Mouse (Mus musculus) thymus, adult 2 months (tissue): ENCODE measurements around the gene Gm10190. TPM values are rescaled to one million over a fixed set of nuclear protein-coding genes. Genes with fewer than 3 reads are reported as not detected.

Source experiments
- DNase-seq: peaks from one replicate; pipeline ENCODE4 v3.0.0; 2021
- H3K27ac ChIP-seq: fragments of 200-500 bp; 2 replicates; pipeline ENCODE4 v1.5.1; 2012; ENCODE audit warnings: low read length, control low read depth; ENCODE audit not compliant: control insufficient read depth, insufficient read depth
- H3K27me3 ChIP-seq: fragments of 200-500 bp; 2 replicates; pipeline ENCODE4 v1.6.1; 2012; ENCODE audit warnings: mild to moderate bottlenecking, low read length, moderate library complexity, mixed read lengths; ENCODE audit not compliant: control insufficient read depth, insufficient read depth
- H3K36me3 ChIP-seq: fragments of 200-500 bp; 2 replicates; pipeline ENCODE4 v1.6.1; 2012; ENCODE audit warnings: mild to moderate bottlenecking, low read length, moderate library complexity; ENCODE audit not compliant: control insufficient read depth, insufficient read depth
- H3K4me1 ChIP-seq: fragments of 200-500 bp; replicated peaks from 2 replicates; pipeline ENCODE4 v1.6.1; 2012; ENCODE audit warnings: low read length; ENCODE audit not compliant: control insufficient read depth, insufficient read depth
- H3K4me3 ChIP-seq: fragments of 200-500 bp; 2 replicates; pipeline ENCODE4 v1.5.1; 2012; ENCODE audit warnings: mild to moderate bottlenecking, low read length, control low read depth, moderate library complexity; ENCODE audit not compliant: control insufficient read depth, insufficient read depth
- CTCF ChIP-seq: fragments of 200-500 bp; IDR thresholded peaks from 2 replicates; pipeline ENCODE4 v1.5.1; 2012; ENCODE audit warnings: mild to moderate bottlenecking, control low read depth, low read length, moderate library complexity, borderline replicate concordance; ENCODE audit not compliant: control insufficient read depth, poor library complexity, insufficient read depth; ENCODE audit errors: extremely low read depth
- POLR2A ChIP-seq: fragments of 200-500 bp; IDR thresholded peaks from 2 replicates; pipeline ENCODE4 v1.6.1; 2012; ENCODE audit warnings: mild to moderate bottlenecking, low read length, control low read depth, moderate library complexity; ENCODE audit not compliant: control insufficient read depth, poor library complexity, insufficient read depth; ENCODE audit errors: extremely low read depth
- WGBS: fragments of 180-500 bp; shearing (Covaris S2); methylation state at CpG from one replicate; pipeline ENCODE4 v1.1.7; 2018; 5-methylcytosine and 5-hydroxymethylcytosine counted together
- polyA plus RNA-seq: library from polyadenylated mRNA; depleted of rRNA; stranded (reverse); fragments of >200 nt; gene quantifications from 2 replicates; pipeline ENCODE4 v1.2.3, GENCODE M21; 2012; rRNA removed

The Gm10190 gene
- polyA plus RNA-seq, 1 experiment = not detected

DNA sequence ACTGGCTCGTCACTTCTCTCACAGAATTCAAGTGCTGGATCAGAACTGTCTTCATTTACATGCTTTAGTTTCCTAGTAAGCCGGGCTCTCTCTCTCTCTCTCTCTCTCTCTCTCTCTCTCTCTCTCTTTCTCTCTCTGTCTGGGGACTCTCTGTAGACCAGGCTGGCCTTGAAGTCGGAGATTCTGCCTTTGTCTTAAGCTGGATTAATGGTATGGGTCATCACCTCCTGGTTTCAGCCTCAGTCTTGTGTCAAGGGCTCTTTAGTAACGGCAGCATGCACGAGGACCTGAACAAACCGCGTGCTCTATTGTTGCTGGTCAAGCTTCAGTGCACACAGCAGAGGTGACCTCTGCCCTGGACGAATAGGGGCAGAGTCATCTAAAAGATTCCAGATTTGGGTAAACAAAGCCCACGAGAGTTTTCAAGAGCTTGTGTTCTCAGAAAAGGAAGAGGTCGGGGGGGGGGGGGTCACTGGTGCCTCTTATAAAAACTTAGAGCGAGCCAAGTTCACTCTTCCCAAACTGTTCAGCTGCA is 26.7 kb downstream of the Gm10190 start:
- H3K4me1 ChIP-seq = no peaks in the 10 kb centered on the region
- H3K27ac ChIP-seq = no peak overlapping the region
- no peaks in the 10 kb centered on the region for H3K27me3 ChIP-seq
- no peak for DNase-seq
- 91% methylated on average over 11 of the region's 11 CpGs for WGBS
- no peaks in the 10 kb centered on the region for H3K36me3 ChIP-seq
- TF ChIP-seq POLR2A (no peak), CTCF (no peak)
- H3K4me3 ChIP-seq = no peak overlapping the region

GRCm38 (mm10) chr17:80345277-80345676 is 28.1 kb downstream of the Gm10190 start:
- Histone ChIP-seq H3K4me1 (no peaks in the 10 kb centered on the region), H3K36me3 (no peaks in the 10 kb centered on the region), H3K4me3 (no peak overlapping the region), H3K27me3 (no peaks in the 10 kb centered on the region), H3K27ac (no peak overlapping the region)
- DNase-seq = peak; percentile 4
- TF ChIP-seq CTCF (no peak), POLR2A (no peak)
- 78% methylated on average over 4 of the region's 4 CpGs for whole genome bisulfite sequencing

DNA sequence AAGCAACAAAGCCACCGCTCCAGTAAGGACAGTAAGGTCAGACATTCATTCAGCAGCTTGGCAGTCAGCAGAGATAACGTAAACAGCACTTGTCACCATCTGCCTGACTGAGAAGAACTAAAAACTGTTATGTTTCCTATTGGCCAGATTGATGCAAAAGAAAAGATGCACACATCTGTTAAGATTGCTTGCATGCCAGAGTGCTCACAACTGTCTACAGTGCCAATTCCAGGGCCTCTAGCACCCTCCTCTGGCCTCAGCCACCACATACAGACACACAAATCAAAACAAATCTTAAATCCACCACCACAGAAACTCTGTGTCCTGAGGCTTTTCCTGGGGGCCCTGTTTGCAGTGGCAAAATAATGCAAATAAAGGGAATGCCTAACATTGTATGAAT is 41.0 kb downstream of the Gm10190 start:
- no peak overlapping the region for H3K27ac ChIP-seq
- TF ChIP-seq CTCF = no peak
- no peak for TF ChIP-seq POLR2A
- no peaks in the 10 kb centered on the region for H3K27me3 ChIP-seq
- no peaks in the 10 kb centered on the region for H3K36me3 ChIP-seq
- no peaks in the 10 kb centered on the region for H3K4me1 ChIP-seq
- no peak for DNase-seq
- H3K4me3 ChIP-seq = no peak overlapping the region
- 96% methylated on average over 2 of the region's 2 CpGs for WGBS

DNA sequence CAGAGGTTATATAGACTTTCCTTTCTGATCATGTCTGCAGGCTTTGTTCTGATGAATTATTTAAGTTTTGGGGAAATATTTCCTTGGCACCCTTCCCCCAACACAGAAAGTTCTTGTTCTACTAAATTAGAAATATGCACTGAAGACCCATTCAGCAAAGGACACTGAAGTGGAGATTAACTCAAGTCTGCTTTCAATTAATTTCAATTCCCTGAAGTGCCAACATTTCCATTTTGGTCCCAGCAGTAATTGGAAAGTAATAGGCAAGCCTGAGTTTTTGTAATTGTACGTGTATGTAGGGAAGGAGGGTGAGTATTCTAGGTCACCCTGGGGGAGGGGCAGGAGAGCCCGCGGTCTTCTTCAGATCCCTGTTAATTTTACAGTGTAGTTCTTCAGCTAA is 46.9 kb downstream of the Gm10190 start:
- DNase-seq = no peak
- Histone ChIP-seq H3K27ac (no peak overlapping the region), H3K27me3 (no peaks in the 10 kb centered on the region), H3K36me3 (no peaks in the 10 kb centered on the region), H3K4me1 (peaks cover 13% of the 10 kb centered on the region), H3K4me3 (no peak overlapping the region)
- 95% methylated on average over 3 of the region's 3 CpGs for WGBS
- TF ChIP-seq POLR2A (no peak), CTCF (no peak)

- Histone ChIP-seq H3K4me1 (peaks cover 15% of the 10 kb centered on the region), H3K4me3 (no peak overlapping the region), H3K27ac (no peak overlapping the region), H3K36me3 (no peaks in the 10 kb centered on the region), H3K27me3 (no peaks in the 10 kb centered on the region)
- no peak for TF ChIP-seq CTCF
- TF ChIP-seq POLR2A = no peak
- DNase-seq = no peak
- WGBS = 92% methylated on average over 3 of the region's 5 CpGs
Measured at GRCm38 (mm10) chr17:80325456-80325855, 47.9 kb downstream of the Gm10190 start.

- WGBS = 95% methylated on average over 7 of the region's 7 CpGs
- H3K4me3 ChIP-seq = no peak overlapping the region
- H3K27me3 ChIP-seq = no peaks in the 10 kb centered on the region
- no peak overlapping the region for H3K27ac ChIP-seq
- DNase-seq = no peak
- TF ChIP-seq CTCF (no peak), POLR2A (no peak)
- no peaks in the 10 kb centered on the region for H3K36me3 ChIP-seq
- peaks cover 15% of the 10 kb centered on the region for H3K4me1 ChIP-seq
Measured at GRCm38 (mm10) chr17:80324521-80324920, 48.8 kb downstream of the Gm10190 start.

DNA sequence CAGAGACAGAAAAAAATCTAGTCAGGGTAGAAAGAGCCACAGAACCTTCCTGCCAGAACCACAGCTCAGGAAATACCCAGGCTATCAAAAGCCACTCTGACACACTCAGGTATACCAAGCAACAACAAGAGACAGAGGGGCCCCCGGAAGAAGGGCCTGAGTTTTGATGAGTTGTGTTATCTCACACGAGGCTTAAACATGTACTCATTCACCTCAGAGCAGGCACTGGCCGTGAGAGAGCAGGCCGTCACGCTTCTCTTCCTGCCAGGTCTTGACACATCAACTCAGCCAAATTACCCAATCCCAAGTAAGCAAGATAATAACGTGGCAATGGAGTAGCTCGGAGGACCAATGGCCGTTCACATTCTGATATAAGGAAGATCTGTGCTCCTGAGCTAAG is 49.7 kb downstream of the Gm10190 start:
- no peak overlapping the region for H3K27ac ChIP-seq
- no peaks in the 10 kb centered on the region for H3K27me3 ChIP-seq
- H3K4me3 ChIP-seq = no peak overlapping the region
- DNase-seq = peak; percentile 11
- H3K4me1 ChIP-seq = peaks cover 15% of the 10 kb centered on the region
- 12% methylated on average over 8 of the region's 8 CpGs for WGBS
- H3K36me3 ChIP-seq = no peaks in the 10 kb centered on the region
- TF ChIP-seq CTCF (no peak), POLR2A (no peak)

Other genes with a start within 250 kb of the Gm10190 start
- gene Galm, start 246.1 kb downstream of the Gm10190 start, polyA plus RNA-seq = 8.7 and 9.3 TPM in 2 replicates
- 131 and 148 TPM in 2 replicates for gene Srsf7, start 166.2 kb downstream of the Gm10190 start, polyA plus RNA-seq
- gene Ttc39d, start 166.1 kb downstream of the Gm10190 start, polyA plus RNA-seq = not detected in 2 replicates
- gene Gemin6, start 149.1 kb downstream of the Gm10190 start, polyA plus RNA-seq = 3.4 and 4.6 TPM in 2 replicates
- gene Morn2, start 83.3 kb downstream of the Gm10190 start, polyA plus RNA-seq = 2.5 and 3.8 TPM in 2 replicates
- gene Dhx57, start 83.1 kb downstream of the Gm10190 start, polyA plus RNA-seq = 16.6 and 18.9 TPM in 2 replicates
- 0.12 and 0.23 TPM in 2 replicates for gene Arhgef33, start 66.1 kb downstream of the Gm10190 start, polyA plus RNA-seq
- gene Sos1, start 106.9 kb upstream of the Gm10190 start, polyA plus RNA-seq = 4.1 and 5.0 TPM in 2 replicates
- 0.05 and 0.24 TPM in 2 replicates for gene Cdkl4, start 204.3 kb upstream of the Gm10190 start, polyA plus RNA-seq